Mouse (Mus musculus): ENCODE results near the gene Acbd7. TPM values are rescaled to one million over a fixed set of nuclear protein-coding genes. Genes with fewer than 3 reads are reported as not detected.
A peak's percentile ranks its signal among the peaks of the same experiment; 100 is the strongest.

Acbd7 gene
- polyA plus RNA-seq, 1 experiment from 2014 or later: 0.40 TPM

GRCm38 (mm10) chr2:3323132-3323531 lies 12.8 kb upstream of the Acbd7 start:
- no peaks in the 10 kb centered on the region for H3K9me3 ChIP-seq (ENCODE audit: control insufficient read depth)
- H3K27ac ChIP-seq (ENCODE audit: low read depth, low read length): no peak overlapping the region
- no peak for ATAC-seq
- H3K9ac ChIP-seq (ENCODE audit: low read depth, low read length): no peak overlapping the region
- H3K4me1 ChIP-seq (replicated peaks; ENCODE audit: control insufficient read depth, insufficient read depth, low read length): no peaks in the 10 kb centered on the region
- H3K4me2 ChIP-seq (replicated peaks; ENCODE audit: low read depth): no peak overlapping the region
- 71% methylated on average over 2 of the region's 2 CpGs for WGBS
- TF ChIP-seq CTCF (IDR thresholded peaks at IDR 0.05; ENCODE audit: low read depth): no peak
- H3K4me3 ChIP-seq (ENCODE audit: low read depth, low read length): no peak overlapping the region
- H3K36me3 ChIP-seq (ENCODE audit: control insufficient read depth, insufficient read depth): peaks cover 45% of the 10 kb centered on the region
- no peaks in the 10 kb centered on the region for H3K27me3 ChIP-seq (replicated peaks; ENCODE audit: control insufficient read depth, insufficient read depth, low read length)

GRCm38 (mm10) chr2:3324381-3325130 lies 11.4 kb upstream of the Acbd7 start:
- 94% methylated on average over 7 of the region's 7 CpGs for WGBS
- H3K9me3 ChIP-seq (ENCODE audit: control insufficient read depth): no peaks in the 10 kb centered on the region
- no peak for TF ChIP-seq CTCF (IDR thresholded peaks at IDR 0.05; ENCODE audit: low read depth)

GRCm38 (mm10) chr2:3326547-3326946 lies 9.4 kb upstream of the Acbd7 start:
- Histone ChIP-seq H3K27ac (ENCODE audit: low read depth, low read length) (no peak overlapping the region), H3K9ac (ENCODE audit: low read depth, low read length) (no peak overlapping the region), H3K4me1 (replicated peaks; ENCODE audit: control insufficient read depth, insufficient read depth, low read length) (peaks cover under 1% of the 10 kb centered on the region; the same call in 1 of the 2 replicates), H3K27me3 (replicated peaks; ENCODE audit: control insufficient read depth, insufficient read depth, low read length) (no peaks in the 10 kb centered on the region), H3K9me3 (ENCODE audit: control insufficient read depth) (no peaks in the 10 kb centered on the region), H3K4me2 (replicated peaks; ENCODE audit: low read depth) (no peak overlapping the region), H3K4me3 (ENCODE audit: low read depth, low read length) (no peak overlapping the region), H3K36me3 (ENCODE audit: control insufficient read depth, insufficient read depth) (peaks cover 43% of the 10 kb centered on the region)
- whole genome bisulfite sequencing: 77% methylated on average over 1 of the region's 1 CpGs
- TF ChIP-seq CTCF (IDR thresholded peaks at IDR 0.05; ENCODE audit: low read depth): no peak
- ATAC-seq: no peak

More at GRCm38 (mm10) chr2:3324381-3325130, 11.4 kb upstream of the Acbd7 start:
- ATAC-seq: no peak
- Histone ChIP-seq H3K36me3 (ENCODE audit: control insufficient read depth, insufficient read depth) (peaks cover 44% of the 10 kb centered on the region), H3K9ac (ENCODE audit: low read depth, low read length) (no peak overlapping the region), H3K4me2 (replicated peaks; ENCODE audit: low read depth) (no peak overlapping the region), H3K27me3 (replicated peaks; ENCODE audit: control insufficient read depth, insufficient read depth, low read length) (no peaks in the 10 kb centered on the region), H3K27ac (ENCODE audit: low read depth, low read length) (no peak overlapping the region), H3K4me3 (ENCODE audit: low read depth, low read length) (no peak overlapping the region), H3K4me1 (replicated peaks; ENCODE audit: control insufficient read depth, insufficient read depth, low read length) (no peaks in the 10 kb centered on the region)

GRCm38 (mm10) chr2:3327351-3327750 lies 8.6 kb upstream of the Acbd7 start:
- Histone ChIP-seq H3K9ac (ENCODE audit: low read depth, low read length) (no peak overlapping the region), H3K27ac (ENCODE audit: low read depth, low read length) (no peak overlapping the region), H3K36me3 (ENCODE audit: control insufficient read depth, insufficient read depth) (peaks cover 43% of the 10 kb centered on the region), H3K4me2 (replicated peaks; ENCODE audit: low read depth) (no peak overlapping the region), H3K27me3 (replicated peaks; ENCODE audit: control insufficient read depth, insufficient read depth, low read length) (no peaks in the 10 kb centered on the region), H3K4me3 (ENCODE audit: low read depth, low read length) (no peak overlapping the region), H3K9me3 (ENCODE audit: control insufficient read depth) (no peaks in the 10 kb centered on the region), H3K4me1 (replicated peaks; ENCODE audit: control insufficient read depth, insufficient read depth, low read length) (peaks cover 3% of the 10 kb centered on the region; the same call in 1 of the 2 replicates)
- peak; percentile 75 for TF ChIP-seq CTCF (IDR thresholded peaks at IDR 0.05; ENCODE audit: low read depth)
- ATAC-seq: no peak
- WGBS: 22% methylated on average over 1 of the region's 1 CpGs

- Histone ChIP-seq H3K4me2 (replicated peaks; ENCODE audit: low read depth) (peak overlapping the region; percentile 84), H3K27me3 (replicated peaks; ENCODE audit: control insufficient read depth, insufficient read depth, low read length) (no peaks in the 10 kb centered on the region), H3K9ac (ENCODE audit: low read depth, low read length) (peak overlapping the region; percentile 22; the same call in 1 of the 2 replicates), H3K4me1 (replicated peaks; ENCODE audit: control insufficient read depth, insufficient read depth, low read length) (peaks cover 3% of the 10 kb centered on the region; the same call in 1 of the 2 replicates), H3K36me3 (ENCODE audit: control insufficient read depth, insufficient read depth) (peaks cover 15% of the 10 kb centered on the region), H3K4me3 (ENCODE audit: low read depth, low read length) (peak overlapping the region; percentile 76; the same call in 1 of the 2 replicates), H3K9me3 (ENCODE audit: control insufficient read depth) (no peaks in the 10 kb centered on the region), H3K27ac (ENCODE audit: low read depth, low read length) (no peak overlapping the region)
- TF ChIP-seq CTCF (IDR thresholded peaks at IDR 0.05; ENCODE audit: low read depth): no peak
- 55% methylated on average over 5 of the region's 5 CpGs for WGBS
- no peak for ATAC-seq
These were observed 4.8 kb upstream of the Acbd7 start for GRCm38 (mm10) chr2:3331071-3331703.

- TF ChIP-seq CTCF (IDR thresholded peaks at IDR 0.05; ENCODE audit: low read depth): no peak
- peak overlapping the region; percentile 77 for H3K9ac ChIP-seq (ENCODE audit: low read depth, low read length)
- peak overlapping the region; percentile 84 for H3K4me2 ChIP-seq (replicated peaks; ENCODE audit: low read depth)
- peaks cover 3% of the 10 kb centered on the region; the same call in 1 of the 2 replicates for H3K4me1 ChIP-seq (replicated peaks; ENCODE audit: control insufficient read depth, insufficient read depth, low read length)
- under 1% methylated on average over 21 of the region's 21 CpGs for WGBS
- H3K27me3 ChIP-seq (replicated peaks; ENCODE audit: control insufficient read depth, insufficient read depth, low read length): no peaks in the 10 kb centered on the region
- H3K36me3 ChIP-seq (ENCODE audit: control insufficient read depth, insufficient read depth): peaks cover 11% of the 10 kb centered on the region
- peak; percentile 1 for ATAC-seq
- H3K9me3 ChIP-seq (ENCODE audit: control insufficient read depth): no peaks in the 10 kb centered on the region
- peak overlapping the region; percentile 76 for H3K4me3 ChIP-seq (ENCODE audit: low read depth, low read length)
- H3K27ac ChIP-seq (ENCODE audit: low read depth, low read length): peak overlapping the region; percentile 84
These were observed 3.9 kb upstream of the Acbd7 start for GRCm38 (mm10) chr2:3332056-3332455.
